8 mouse cellular contexts compared by ENCODE assay signal in the genomic region with DNA sequence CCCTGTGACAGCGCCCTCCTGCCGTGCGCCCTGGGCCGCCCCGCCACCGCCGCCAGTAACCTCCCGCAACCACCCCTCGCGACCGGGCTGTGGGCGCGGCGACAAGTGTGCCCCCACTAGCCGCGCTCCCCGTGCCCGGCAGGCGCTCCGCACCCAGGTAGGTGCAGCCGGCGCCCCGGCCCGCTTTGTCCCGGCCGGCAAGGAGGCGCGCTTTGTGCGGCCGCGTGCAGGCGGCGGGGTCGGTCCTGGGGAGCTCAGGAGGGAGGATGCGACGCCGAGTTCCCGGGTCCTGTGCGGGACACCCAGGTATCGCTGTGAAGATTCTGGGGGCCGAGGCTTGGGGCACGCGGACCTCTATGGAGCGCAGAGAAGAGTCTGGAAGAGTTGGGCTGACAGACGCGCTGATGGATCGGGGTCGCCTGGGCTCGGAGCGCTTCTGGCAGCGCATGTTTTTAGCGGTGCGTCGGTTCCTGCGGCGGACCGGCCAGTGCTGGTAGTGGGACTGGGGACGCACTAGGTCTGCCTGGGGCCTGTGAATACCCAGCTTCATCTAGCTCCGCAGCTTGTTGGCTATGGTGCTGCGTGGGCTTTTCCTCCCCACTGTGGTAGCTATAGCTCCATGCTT. TPM values are rescaled to one million over a fixed set of nuclear protein-coding genes. Genes with fewer than 3 reads are reported as not detected.
A peak's percentile ranks its signal among the peaks of the same experiment; 100 is the strongest.
DNase-seq lines count a peak whose midpoint lies in the region; ATAC-seq and TF ChIP-seq lines count a peak whose summit lies in the region.

No protein-coding gene starts in this region.

- DNase-seq in layer of hippocampus, adult 2 months (ENCODE audit: low spot score in 2 of 2): no peak
- DNase-seq in layer of hippocampus, adult 9-11 months: no peak
- peak; percentile 67 to 73 for DNase-seq in cerebellum, postnatal 25 days
- peak; percentile 71 for DNase-seq in hindbrain, embryonic 10.5 days (ENCODE audit: low spot score)
- DNase-seq in spleen, postnatal 36 days (ENCODE audit: low spot score in 2 of 2): no peak

- ATAC-seq in midbrain, embryonic 13.5 days: peak; percentile 72
- ATAC-seq in granulocyte monocyte progenitor cell, adult 5-6 weeks (replicated peaks; ENCODE audit: poor library complexity, severe bottlenecking): no peak; the same call in none of the 2 replicates
- no peak for ATAC-seq in megakaryocyte progenitor cell, adult 5-6 weeks (replicated peaks; ENCODE audit: poor library complexity)

- peaks cover 55% of the 10 kb centered on the region for H3K27me3 ChIP-seq in hindbrain, embryonic 10.5 days (ENCODE audit: insufficient read depth, poor library complexity, severe bottlenecking)
- H3K27me3 ChIP-seq in midbrain, embryonic 13.5 days: no peaks in the 10 kb centered on the region

- H3K9ac ChIP-seq in midbrain, embryonic 13.5 days (replicated peaks): peak overlapping the region; percentile 96

- no peaks in the 10 kb centered on the region for H3K36me3 ChIP-seq in hindbrain, embryonic 10.5 days
- no peaks in the 10 kb centered on the region for H3K36me3 ChIP-seq in midbrain, embryonic 13.5 days

- H3K4me2 ChIP-seq in midbrain, embryonic 13.5 days (replicated peaks): peak overlapping the region; percentile 72

- peaks cover 43% of the 10 kb centered on the region for H3K4me1 ChIP-seq in hindbrain, embryonic 10.5 days (replicated peaks)
- peaks cover 40% of the 10 kb centered on the region for H3K4me1 ChIP-seq in midbrain, embryonic 13.5 days (replicated peaks)

- peak overlapping the region; percentile 75 for H3K4me3 ChIP-seq in layer of hippocampus, adult 2 months
- peak overlapping the region; percentile 75 for H3K4me3 ChIP-seq in hindbrain, embryonic 10.5 days
- peak overlapping the region; percentile 83 for H3K4me3 ChIP-seq in midbrain, embryonic 13.5 days (replicated peaks)

- no peaks in the 10 kb centered on the region for H3K9me3 ChIP-seq in hindbrain, embryonic 10.5 days
- no peaks in the 10 kb centered on the region for H3K9me3 ChIP-seq in midbrain, embryonic 13.5 days

- under 1% methylated on average over 60 of the region's 60 CpGs for WGBS in hindbrain, embryonic 10.5 days
- WGBS in midbrain, embryonic 13.5 days: under 1% methylated on average over 52 of the region's 60 CpGs

- TF ChIP-seq CTCF in layer of hippocampus, adult 2 months (conservative IDR thresholded peaks at IDR 0.05): no peak

- H3K27ac ChIP-seq in layer of hippocampus, adult 2 months: peak overlapping the region; percentile 99
- peak overlapping the region; percentile 94 for H3K27ac ChIP-seq in hindbrain, embryonic 10.5 days
- H3K27ac ChIP-seq in midbrain, embryonic 13.5 days: peak overlapping the region; percentile 97

RNA-seq across cellular contexts. Expression of gene Sptbn2, which starts 1.3 kb away (rescaled TPM):
- 100 to 1,000 TPM; 588 to 591 TPM for total RNA-seq in layer of hippocampus, adult 2 months (2021)
- polyA plus RNA-seq in hindbrain, embryonic 10.5 days (2016; fragmentation: Nextera tagmentation; extraction: Ambion mirVana): 12.7 and 20.6 TPM in 2 replicates
- polyA plus RNA-seq in midbrain, embryonic 13.5 days (2015; fragmentation: Nextera tagmentation; extraction: Ambion mirVana): 29.8 and 31.9 TPM in 2 replicates
- total RNA-seq in granulocyte monocyte progenitor cell, adult 5-6 weeks (2014; fragmentation: Nextera tagmentation): 0.23 TPM in 1 of 2 replicates, not detected in the other
- not detected in 2 replicates for total RNA-seq in granulocyte monocyte progenitor cell, adult 5-6 weeks (2017)
- not detected in 2 replicates for total RNA-seq in megakaryocyte progenitor cell, adult 5-6 weeks (2015)
- not detected in 2 replicates for total RNA-seq in megakaryocyte progenitor cell, adult 5-6 weeks (2017)

RNA-seq across cellular contexts. Expression of gene Gm960, which starts 13.8 kb away (rescaled TPM):
- total RNA-seq in layer of hippocampus, adult 2 months (2021): 1 to 10 TPM; 1.2 to 2.5 TPM
- polyA plus RNA-seq in hindbrain, embryonic 10.5 days (2016; fragmentation: Nextera tagmentation; extraction: Ambion mirVana): 2.9 and 3.1 TPM in 2 replicates
- polyA plus RNA-seq in midbrain, embryonic 13.5 days (2015; fragmentation: Nextera tagmentation; extraction: Ambion mirVana): 3.8 and 5.0 TPM in 2 replicates
- not detected in 2 replicates for total RNA-seq in granulocyte monocyte progenitor cell, adult 5-6 weeks (2014; fragmentation: Nextera tagmentation)
- total RNA-seq in granulocyte monocyte progenitor cell, adult 5-6 weeks (2017): not detected in 2 replicates
- total RNA-seq in megakaryocyte progenitor cell, adult 5-6 weeks (2015): not detected in 2 replicates
- total RNA-seq in megakaryocyte progenitor cell, adult 5-6 weeks (2017): not detected in 2 replicates

RNA-seq across cellular contexts. Expression of gene Rbm4b, which starts 44.0 kb away (rescaled TPM):
- total RNA-seq in layer of hippocampus, adult 2 months (2021): 10 to 100 TPM; 16.8 to 17.9 TPM
- polyA plus RNA-seq in hindbrain, embryonic 10.5 days (2016; fragmentation: Nextera tagmentation; extraction: Ambion mirVana): 108 and 124 TPM in 2 replicates
- polyA plus RNA-seq in midbrain, embryonic 13.5 days (2015; fragmentation: Nextera tagmentation; extraction: Ambion mirVana): 220 TPM in 2 replicates
- 7.1 and 11.0 TPM in 2 replicates for total RNA-seq in granulocyte monocyte progenitor cell, adult 5-6 weeks (2014; fragmentation: Nextera tagmentation)
- total RNA-seq in granulocyte monocyte progenitor cell, adult 5-6 weeks (2017): 9.8 and 17.5 TPM in 2 replicates
- total RNA-seq in megakaryocyte progenitor cell, adult 5-6 weeks (2015): 8.5 and 12.3 TPM in 2 replicates
- 11.3 and 12.2 TPM in 2 replicates for total RNA-seq in megakaryocyte progenitor cell, adult 5-6 weeks (2017)

Comparison
In these comparisons a context has a peak if more than half of its experiments do, and no peak if none do; other contexts are left out.
1. DNase-seq: peak in cerebellum, postnatal 25 days (2 of 2) and hindbrain, embryonic 10.5 days (single experiment); none in layer of hippocampus, adult 2 months (0 of 2), layer of hippocampus, adult 9-11 months (single experiment) and spleen, postnatal 36 days (0 of 2).
2. RNA of gene Sptbn2, which starts 1.3 kb away (total RNA-seq): 588 to 591 TPM in layer of hippocampus, adult 2 months; 0.23 TPM in granulocyte monocyte progenitor cell, adult 5-6 weeks and not detected in megakaryocyte progenitor cell, adult 5-6 weeks; every median in the first group is over 100 times any median in the second.
3. Peak in every context shown above with its lines, with median percentiles within 50 percentile points of each other: H3K27ac ChIP-seq and H3K4me3 ChIP-seq.